Mouse (Mus musculus): ENCODE measurements around the gene Gpr183. TPM values are rescaled to one million over a fixed set of nuclear protein-coding genes. Genes with fewer than 3 reads are reported as not detected.

Gpr183 gene
- polyA plus RNA-seq, 1 experiment = not detected

DNA sequence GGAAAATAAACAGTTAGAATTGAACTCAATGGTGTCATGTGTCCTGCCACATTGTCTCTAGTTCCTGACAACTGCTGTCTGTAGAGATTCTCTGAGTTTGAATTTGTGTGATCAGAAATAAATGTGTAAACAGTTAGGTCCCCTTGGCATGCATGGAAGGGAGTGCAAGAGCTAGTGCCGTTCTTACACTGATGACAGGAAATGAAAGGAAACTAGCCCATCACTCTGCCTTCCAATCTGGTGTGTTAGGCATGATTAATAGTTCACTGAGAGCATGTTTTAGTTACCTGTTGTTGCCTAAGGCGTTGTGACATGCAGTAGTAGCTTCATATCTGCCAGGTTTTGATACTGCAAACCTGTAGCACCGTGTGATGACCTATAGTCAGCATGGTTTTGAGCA, 17.0 kb downstream of the Gpr183 start:
- Histone ChIP-seq H3K27ac (ENCODE audit: insufficient read depth, low read depth, low read length) (no peak overlapping the region), H3K4me3 (ENCODE audit: insufficient read depth, low read depth, low read length) (no peak overlapping the region), H3K4me1 (ENCODE audit: control insufficient read depth, insufficient read depth, low read length) (peaks cover 3% of the 10 kb centered on the region; the same call in 1 of the 2 replicates)
- no peak for TF ChIP-seq CTCF (IDR thresholded peaks at IDR 0.05; ENCODE audit: insufficient read depth, low read depth, low read length)
- TF ChIP-seq POLR2A (IDR thresholded peaks at IDR 0.05; ENCODE audit: insufficient read depth, low read depth, low read length) = no peak
- WGBS = 93% methylated on average over 3 of the region's 3 CpGs

DNA sequence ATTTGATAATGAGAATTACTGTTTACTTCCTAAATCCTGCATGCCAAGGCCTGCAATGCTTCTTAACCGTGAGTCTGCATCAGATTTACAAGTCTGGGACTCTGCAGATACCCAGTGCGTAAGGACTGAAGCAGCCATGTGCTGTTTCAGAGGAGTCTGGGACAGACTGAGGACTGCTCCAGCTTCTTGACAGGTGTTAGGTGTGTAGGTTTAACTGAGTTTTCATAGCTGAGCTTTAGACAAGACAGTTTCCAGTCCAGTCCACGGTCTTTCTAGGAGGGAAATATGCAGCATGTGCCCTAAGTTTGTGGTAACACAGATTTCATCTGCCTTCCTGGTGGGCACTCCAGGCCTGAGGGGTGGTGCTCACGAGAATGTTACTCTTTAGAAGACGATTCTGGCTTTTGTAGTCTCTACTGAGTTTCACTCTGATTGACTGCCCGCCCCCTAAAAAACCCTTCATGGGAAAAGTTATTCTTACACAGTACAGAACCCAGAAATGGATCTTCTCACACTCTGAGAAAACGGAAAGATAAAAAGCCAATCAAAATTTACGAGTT, 17.7 kb downstream of the Gpr183 start:
- Histone ChIP-seq H3K4me3 (ENCODE audit: insufficient read depth, low read depth, low read length) (no peak overlapping the region), H3K4me1 (ENCODE audit: control insufficient read depth, insufficient read depth, low read length) (peaks cover 3% of the 10 kb centered on the region; the same call in 1 of the 2 replicates), H3K27ac (ENCODE audit: insufficient read depth, low read depth, low read length) (no peak overlapping the region)
- no peak for TF ChIP-seq POLR2A (IDR thresholded peaks at IDR 0.05; ENCODE audit: insufficient read depth, low read depth, low read length)
- no peak for TF ChIP-seq CTCF (IDR thresholded peaks at IDR 0.05; ENCODE audit: insufficient read depth, low read depth, low read length)
- WGBS = 67% methylated on average over 8 of the region's 8 CpGs

DNA sequence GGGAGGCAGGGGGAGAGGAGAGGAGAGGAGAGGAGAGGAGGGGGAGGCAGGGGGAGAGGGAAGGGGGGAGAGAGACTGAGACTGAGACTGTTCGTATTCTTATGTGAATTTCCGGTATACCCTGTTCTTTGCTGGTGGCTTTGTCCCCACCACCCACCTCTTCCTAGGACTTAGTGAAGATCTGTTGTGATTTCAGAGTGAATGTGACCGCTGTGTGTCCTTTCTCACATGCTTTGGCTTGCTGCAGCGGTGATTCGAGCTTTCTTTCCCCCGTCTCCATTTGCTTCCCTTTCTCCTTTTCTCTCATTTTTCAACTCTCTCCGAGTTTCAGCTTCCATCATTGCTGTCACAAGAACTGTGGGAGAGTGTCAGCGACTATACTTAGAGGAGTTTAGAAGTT, 18.3 kb downstream of the Gpr183 start:
- Histone ChIP-seq H3K27ac (ENCODE audit: insufficient read depth, low read depth, low read length) (no peak overlapping the region), H3K4me3 (ENCODE audit: insufficient read depth, low read depth, low read length) (no peak overlapping the region), H3K4me1 (ENCODE audit: control insufficient read depth, insufficient read depth, low read length) (peaks cover 3% of the 10 kb centered on the region; the same call in 1 of the 2 replicates)
- TF ChIP-seq POLR2A (IDR thresholded peaks at IDR 0.05; ENCODE audit: insufficient read depth, low read depth, low read length) = no peak
- TF ChIP-seq CTCF (IDR thresholded peaks at IDR 0.05; ENCODE audit: insufficient read depth, low read depth, low read length) = no peak
- WGBS = 46% methylated on average over 8 of the region's 8 CpGs

DNA sequence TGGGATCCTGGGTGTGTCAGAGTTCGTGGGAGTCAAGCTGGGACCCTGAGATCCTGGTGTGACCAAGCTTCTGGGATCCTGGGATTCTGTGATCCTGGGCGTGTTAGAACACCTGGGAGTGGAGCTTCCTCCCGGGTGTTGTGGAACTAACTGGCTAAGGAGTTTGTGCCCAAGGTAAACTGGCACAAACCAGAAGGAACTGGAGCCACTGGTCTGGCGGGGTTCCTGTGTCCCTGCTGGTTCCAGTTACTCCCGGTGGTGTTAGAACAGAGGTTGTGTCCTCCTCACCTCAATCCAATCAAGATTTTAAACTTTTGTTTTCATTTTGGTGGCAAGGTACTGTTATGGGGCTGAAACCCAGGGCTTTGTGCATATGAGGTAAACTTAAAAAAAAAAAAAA, 18.9 kb downstream of the Gpr183 start:
- Histone ChIP-seq H3K27ac (ENCODE audit: insufficient read depth, low read depth, low read length) (no peak overlapping the region), H3K4me3 (ENCODE audit: insufficient read depth, low read depth, low read length) (no peak overlapping the region), H3K4me1 (ENCODE audit: control insufficient read depth, insufficient read depth, low read length) (peaks cover 3% of the 10 kb centered on the region; the same call in 1 of the 2 replicates)
- no peak for TF ChIP-seq POLR2A (IDR thresholded peaks at IDR 0.05; ENCODE audit: insufficient read depth, low read depth, low read length)
- TF ChIP-seq CTCF (IDR thresholded peaks at IDR 0.05; ENCODE audit: insufficient read depth, low read depth, low read length) = no peak
- 84% methylated on average over 5 of the region's 5 CpGs for WGBS

DNA sequence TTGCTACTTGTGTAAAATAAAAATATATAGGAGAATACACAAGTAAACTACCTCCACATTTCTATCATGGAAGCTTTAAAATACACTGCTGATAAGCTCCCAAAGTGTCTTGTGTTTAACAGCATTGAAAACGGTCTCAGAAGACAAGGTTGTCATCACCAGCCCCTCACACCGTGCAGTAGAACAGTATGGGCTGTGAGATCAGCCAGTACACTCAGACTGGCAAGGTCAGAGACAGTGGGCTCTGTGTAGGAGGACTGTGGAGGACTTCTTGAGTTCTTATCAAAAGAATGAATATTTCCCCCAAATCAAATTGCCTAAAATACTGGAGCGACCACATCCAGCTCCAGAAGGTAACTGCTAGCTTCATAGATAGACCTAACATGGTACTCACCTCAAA, 25.4 kb downstream of the Gpr183 start:
- 93% methylated on average over 3 of the region's 3 CpGs for WGBS
- TF ChIP-seq POLR2A (IDR thresholded peaks at IDR 0.05; ENCODE audit: insufficient read depth, low read depth, low read length) (no peak), CTCF (IDR thresholded peaks at IDR 0.05; ENCODE audit: insufficient read depth, low read depth, low read length) (no peak)
- H3K27ac ChIP-seq (ENCODE audit: insufficient read depth, low read depth, low read length) = no peak overlapping the region
- no peak overlapping the region for H3K4me3 ChIP-seq (ENCODE audit: insufficient read depth, low read depth, low read length)
- no peaks in the 10 kb centered on the region for H3K4me1 ChIP-seq (ENCODE audit: control insufficient read depth, insufficient read depth, low read length)

DNA sequence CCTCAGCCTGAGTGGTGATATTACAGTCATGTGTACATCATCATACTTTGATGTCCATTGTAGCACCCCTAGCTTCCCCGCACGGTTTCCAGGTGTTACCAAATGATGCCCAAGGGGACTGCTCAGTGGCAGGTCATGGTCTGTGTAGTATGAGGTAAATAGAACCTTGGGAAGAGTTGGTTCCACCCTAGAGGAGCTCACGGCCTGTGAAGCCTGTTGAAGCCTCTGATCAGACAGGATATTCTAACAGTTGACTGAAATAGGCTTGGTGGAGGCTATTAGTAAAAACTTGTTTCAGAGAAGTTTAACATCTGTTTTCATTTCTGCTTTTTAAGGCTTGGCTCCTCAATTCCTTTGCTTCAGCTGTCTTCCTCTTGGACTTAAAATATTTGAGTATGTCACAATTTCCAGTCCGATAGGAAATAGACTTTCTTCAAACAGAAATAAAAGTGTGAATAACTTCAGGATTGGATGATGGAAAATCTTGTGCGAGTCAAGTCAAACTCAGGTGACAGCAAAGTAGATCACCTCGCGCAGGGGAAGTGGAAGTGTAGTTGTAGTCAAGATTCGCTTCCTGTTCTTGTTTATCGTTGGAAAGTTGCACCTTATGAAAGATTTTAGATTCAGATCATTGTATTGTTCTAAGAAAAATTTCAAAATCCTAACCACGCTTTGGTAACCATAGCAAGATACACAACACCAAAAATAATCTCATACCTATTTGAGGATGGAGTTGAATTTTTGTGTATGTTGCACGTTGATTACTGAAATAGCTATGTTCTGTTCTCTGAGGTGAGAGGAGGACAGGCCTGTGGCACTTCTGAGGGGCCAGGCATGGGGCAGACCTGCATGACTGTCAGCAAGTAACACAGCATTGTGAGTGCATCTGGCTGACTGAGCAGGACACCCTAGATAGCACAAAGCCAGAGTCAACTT, 26.5 kb downstream of the Gpr183 start:
- whole genome bisulfite sequencing = 92% methylated on average over 11 of the region's 11 CpGs
- Histone ChIP-seq H3K4me3 (ENCODE audit: insufficient read depth, low read depth, low read length) (no peak overlapping the region), H3K27ac (ENCODE audit: insufficient read depth, low read depth, low read length) (no peak overlapping the region), H3K4me1 (ENCODE audit: control insufficient read depth, insufficient read depth, low read length) (no peaks in the 10 kb centered on the region; the same call in 1 of the 2 replicates)
- TF ChIP-seq POLR2A (IDR thresholded peaks at IDR 0.05; ENCODE audit: insufficient read depth, low read depth, low read length) (no peak), CTCF (IDR thresholded peaks at IDR 0.05; ENCODE audit: insufficient read depth, low read depth, low read length) (no peak)

DNA sequence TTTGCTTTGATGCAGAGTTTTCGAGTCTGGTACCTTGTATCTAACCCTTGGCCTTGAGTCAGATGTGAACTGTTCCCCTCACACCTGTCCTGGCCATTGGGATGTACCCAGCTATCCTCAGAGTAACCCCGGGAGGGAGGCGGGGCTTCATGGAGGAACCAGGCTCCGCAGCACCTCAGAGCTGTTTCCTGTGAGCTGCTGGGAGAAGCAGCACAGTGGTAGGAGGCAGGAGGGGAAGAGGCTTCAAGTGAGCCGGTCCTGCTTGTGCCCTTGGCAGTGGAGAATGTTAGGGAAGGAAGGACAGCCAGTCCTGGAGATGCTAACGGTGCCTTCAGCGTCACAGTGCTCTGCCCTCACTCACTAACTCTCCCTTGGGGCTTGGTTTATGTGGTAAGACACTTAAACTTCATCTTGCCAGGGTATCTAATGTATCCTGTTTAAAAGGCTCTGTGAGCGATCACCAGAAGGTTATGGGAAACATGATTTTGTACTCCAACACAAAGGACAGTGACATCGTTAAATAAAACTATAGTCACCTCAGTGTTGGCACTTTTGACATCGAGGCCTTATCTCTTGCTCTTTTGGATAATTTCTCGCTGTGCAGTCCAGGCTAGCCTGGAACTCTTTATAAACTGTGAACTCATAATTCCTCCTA, 27.3 kb downstream of the Gpr183 start:
- TF ChIP-seq CTCF (IDR thresholded peaks at IDR 0.05; ENCODE audit: insufficient read depth, low read depth, low read length) = no peak
- no peak for TF ChIP-seq POLR2A (IDR thresholded peaks at IDR 0.05; ENCODE audit: insufficient read depth, low read depth, low read length)
- Histone ChIP-seq H3K27ac (ENCODE audit: insufficient read depth, low read depth, low read length) (no peak overlapping the region), H3K4me3 (ENCODE audit: insufficient read depth, low read depth, low read length) (no peak overlapping the region), H3K4me1 (ENCODE audit: control insufficient read depth, insufficient read depth, low read length) (no peaks in the 10 kb centered on the region; the same call in 1 of the 2 replicates)
- WGBS = 90% methylated on average over 11 of the region's 11 CpGs

DNA sequence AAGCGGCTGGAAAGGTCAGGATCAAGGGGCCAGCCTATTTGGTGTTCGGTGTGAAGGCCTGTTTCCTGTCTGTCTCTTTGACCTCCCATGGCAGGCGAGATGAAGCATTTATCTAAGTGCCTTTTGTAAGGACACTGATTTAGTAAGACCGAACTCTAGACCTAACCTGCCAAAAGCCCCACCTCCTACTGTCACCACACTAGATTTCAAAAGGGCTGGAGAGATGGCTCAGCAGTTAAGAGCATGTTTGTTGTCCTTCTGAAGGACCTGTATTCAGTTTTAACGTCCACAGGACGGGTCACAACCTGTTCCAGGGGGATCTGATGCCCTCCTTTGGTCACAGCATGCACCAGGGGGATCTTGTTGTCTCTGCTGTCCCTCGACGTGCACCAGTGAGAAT, 28.1 kb downstream of the Gpr183 start:
- Histone ChIP-seq H3K4me3 (ENCODE audit: insufficient read depth, low read depth, low read length) (no peak overlapping the region), H3K4me1 (ENCODE audit: control insufficient read depth, insufficient read depth, low read length) (no peaks in the 10 kb centered on the region; the same call in 1 of the 2 replicates), H3K27ac (ENCODE audit: insufficient read depth, low read depth, low read length) (no peak overlapping the region)
- 90% methylated on average over 8 of the region's 8 CpGs for WGBS
- TF ChIP-seq CTCF (IDR thresholded peaks at IDR 0.05; ENCODE audit: insufficient read depth, low read depth, low read length) (no peak), POLR2A (IDR thresholded peaks at IDR 0.05; ENCODE audit: insufficient read depth, low read depth, low read length) (no peak)

DNA sequence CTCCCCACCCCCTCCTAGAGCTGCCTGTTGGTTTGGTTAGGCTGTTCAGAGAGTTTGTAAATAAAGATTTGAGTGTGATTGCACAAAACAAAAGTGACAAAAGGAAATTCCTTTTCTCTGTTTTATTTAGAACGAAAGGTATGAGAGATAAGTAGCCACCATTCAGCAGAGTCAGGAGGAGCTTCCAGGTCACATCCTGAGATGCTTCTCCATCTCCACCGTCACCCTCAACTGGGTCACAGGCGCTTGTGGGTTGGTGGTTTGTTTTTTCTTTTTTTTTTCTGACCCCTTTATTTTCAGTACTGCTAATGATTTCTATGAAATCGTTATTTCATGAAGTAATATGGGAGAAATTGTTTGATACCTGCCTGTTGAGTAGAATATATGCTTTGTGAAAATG, 28.6 kb downstream of the Gpr183 start:
- no peak overlapping the region for H3K27ac ChIP-seq (ENCODE audit: insufficient read depth, low read depth, low read length)
- no peak for TF ChIP-seq CTCF (IDR thresholded peaks at IDR 0.05; ENCODE audit: insufficient read depth, low read depth, low read length)
- TF ChIP-seq POLR2A (IDR thresholded peaks at IDR 0.05; ENCODE audit: insufficient read depth, low read depth, low read length) = no peak
- 94% methylated on average over 4 of the region's 4 CpGs for WGBS

More for the DNA sequence above, 28.6 kb downstream of the Gpr183 start:
- Histone ChIP-seq H3K4me1 (ENCODE audit: control insufficient read depth, insufficient read depth, low read length) (no peaks in the 10 kb centered on the region; the same call in 1 of the 2 replicates), H3K4me3 (ENCODE audit: insufficient read depth, low read depth, low read length) (no peak overlapping the region)
